Mouse (Mus musculus): Measurements from ENCODE around the gene Dab1. TPM values are rescaled to one million over a fixed set of nuclear protein-coding genes. Genes with fewer than 3 reads are reported as not detected.

Gene Dab1
- total and polyA plus RNA-seq, 2 experiments from 2014 or later: 47.9 to 109 TPM

DNA sequence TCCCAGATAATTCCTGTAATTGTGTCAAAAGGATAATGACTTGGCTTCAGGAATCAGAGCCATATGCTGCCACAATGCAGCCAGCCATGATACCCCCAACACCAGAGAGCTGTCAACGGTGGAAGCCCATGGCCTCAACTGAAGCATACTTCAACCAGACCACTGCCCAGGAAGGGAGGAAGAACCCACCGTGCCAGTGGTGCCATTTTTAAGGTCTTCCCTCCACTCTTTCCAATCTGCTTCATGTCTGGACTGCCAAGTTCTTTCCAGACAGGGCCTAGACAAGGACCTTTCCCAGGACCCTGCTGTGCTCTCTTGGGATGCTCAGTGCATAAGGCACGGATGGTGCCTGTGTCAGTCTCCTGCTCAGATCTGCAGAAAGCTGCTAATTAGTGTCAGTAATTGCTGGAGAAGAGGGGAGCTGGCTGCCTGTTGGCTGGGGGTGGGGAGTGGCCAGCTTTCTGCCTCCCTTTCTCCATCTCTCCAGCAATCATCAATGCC, 303.3 kb downstream of the Dab1 start:
- peak; percentile 77 for DNase-seq (ENCODE audit: low spot score)
- TF ChIP-seq CTCF (IDR thresholded peaks at IDR 0.05): no peak
- Histone ChIP-seq H3K36me3 (ENCODE audit: insufficient read depth, low read length) (no peaks in the 10 kb centered on the region), H3K4me3 (ENCODE audit: low read depth, low read length) (no peak overlapping the region), H3K27ac (ENCODE audit: low read depth, low read length) (no peak overlapping the region), H3K4me2 (ENCODE audit: low read depth, low read length, poor library complexity, severe bottlenecking) (no peak overlapping the region), H3K9ac (replicated peaks; ENCODE audit: low read length, poor library complexity, severe bottlenecking) (no peak overlapping the region), H3K4me1 (ENCODE audit: insufficient read depth, low read length) (no peaks in the 10 kb centered on the region), H3K27me3 (ENCODE audit: insufficient read depth, low read length) (no peaks in the 10 kb centered on the region), H3K9me3 (ENCODE audit: low read length) (no peaks in the 10 kb centered on the region)
- WGBS: 54% methylated on average over 3 of the region's 3 CpGs
- ATAC-seq (ENCODE audit: low FRiP score): no peak

DNA sequence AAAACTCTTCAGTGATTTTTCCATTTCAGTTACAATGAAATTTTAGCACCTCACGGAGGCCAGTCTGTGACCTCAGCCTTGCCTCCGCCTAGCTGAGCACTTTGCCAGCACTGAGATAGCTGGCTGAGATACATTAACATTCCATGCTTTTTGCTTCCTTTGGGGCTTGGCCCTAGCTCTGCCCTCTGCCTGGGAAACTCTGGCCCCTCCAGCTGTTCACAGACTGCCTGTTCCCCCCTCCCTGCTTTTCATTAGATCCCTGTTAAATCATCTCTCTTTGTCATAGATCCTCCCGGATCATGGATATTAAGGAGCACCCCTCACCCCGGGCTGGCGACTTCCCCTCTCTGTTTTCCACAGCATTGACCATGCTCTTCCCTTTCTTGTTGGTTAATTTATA, 307.5 kb downstream of the Dab1 start:
- Histone ChIP-seq H3K9ac (replicated peaks; ENCODE audit: low read length, poor library complexity, severe bottlenecking) (no peak overlapping the region), H3K4me2 (ENCODE audit: low read depth, low read length, poor library complexity, severe bottlenecking) (no peak overlapping the region), H3K4me3 (ENCODE audit: low read depth, low read length) (no peak overlapping the region), H3K9me3 (ENCODE audit: low read length) (no peaks in the 10 kb centered on the region), H3K36me3 (ENCODE audit: insufficient read depth, low read length) (no peaks in the 10 kb centered on the region), H3K27me3 (ENCODE audit: insufficient read depth, low read length) (no peaks in the 10 kb centered on the region), H3K4me1 (ENCODE audit: insufficient read depth, low read length) (no peaks in the 10 kb centered on the region), H3K27ac (ENCODE audit: low read depth, low read length) (no peak overlapping the region)
- ATAC-seq (ENCODE audit: low FRiP score) (no peak), DNase-seq (ENCODE audit: low spot score) (no peak)
- 54% methylated on average over 5 of the region's 5 CpGs for WGBS
- TF ChIP-seq CTCF (IDR thresholded peaks at IDR 0.05): no peak

DNA sequence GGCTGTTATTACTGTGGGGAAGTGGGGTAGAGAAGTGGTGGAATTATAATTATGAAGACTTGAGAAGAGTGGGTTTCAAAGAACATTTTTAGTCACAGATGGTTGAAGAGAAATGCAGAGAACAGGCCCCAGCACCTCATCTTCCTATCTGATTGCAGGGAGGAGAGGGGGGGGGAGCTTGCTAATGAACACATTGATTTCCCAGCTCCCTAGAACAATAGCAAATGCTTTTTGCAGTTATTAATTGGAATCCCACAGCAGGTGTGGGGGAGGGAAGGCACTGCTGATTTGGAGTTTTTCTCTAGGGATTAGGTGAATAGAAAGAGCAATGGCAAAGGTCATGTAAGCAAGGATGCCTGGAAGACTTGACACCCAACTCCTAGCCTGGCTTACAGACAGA, 310.5 kb downstream of the Dab1 start:
- H3K27ac ChIP-seq (ENCODE audit: low read depth, low read length): no peak overlapping the region
- H3K36me3 ChIP-seq (ENCODE audit: insufficient read depth, low read length): no peaks in the 10 kb centered on the region
- no peaks in the 10 kb centered on the region for H3K27me3 ChIP-seq (ENCODE audit: insufficient read depth, low read length)
- DNase-seq (ENCODE audit: low spot score) (no peak), ATAC-seq (ENCODE audit: low FRiP score) (no peak)
- TF ChIP-seq CTCF (IDR thresholded peaks at IDR 0.05): no peak
- no peak overlapping the region for H3K4me2 ChIP-seq (ENCODE audit: low read depth, low read length, poor library complexity, severe bottlenecking)
- no peak overlapping the region for H3K9ac ChIP-seq (replicated peaks; ENCODE audit: low read length, poor library complexity, severe bottlenecking)
- H3K9me3 ChIP-seq (ENCODE audit: low read length): no peaks in the 10 kb centered on the region
- no peak overlapping the region for H3K4me3 ChIP-seq (ENCODE audit: low read depth, low read length)
- H3K4me1 ChIP-seq (ENCODE audit: insufficient read depth, low read length): no peaks in the 10 kb centered on the region

DNA sequence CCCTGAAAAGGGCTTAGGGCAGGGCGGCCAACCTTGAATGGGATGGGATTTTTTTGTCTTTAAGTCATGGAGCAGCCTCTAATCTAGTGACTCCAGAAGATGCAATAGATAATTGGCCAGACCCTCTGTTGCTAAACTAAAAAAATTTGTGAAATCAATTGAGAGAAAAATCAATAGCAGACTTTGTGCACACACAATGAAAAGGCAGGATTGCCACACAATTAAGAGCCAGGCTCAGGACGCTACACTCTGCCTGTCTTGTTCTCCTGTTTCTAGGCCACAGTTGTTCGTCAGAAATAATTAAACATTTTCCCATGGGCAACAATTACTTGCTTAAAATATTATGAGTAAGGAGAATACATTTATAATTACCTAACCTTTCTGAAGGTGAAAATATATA, 315.2 kb downstream of the Dab1 start:
- Histone ChIP-seq H3K9me3 (ENCODE audit: low read length) (no peaks in the 10 kb centered on the region), H3K4me2 (ENCODE audit: low read depth, low read length, poor library complexity, severe bottlenecking) (no peak overlapping the region), H3K27ac (ENCODE audit: low read depth, low read length) (no peak overlapping the region), H3K4me3 (ENCODE audit: low read depth, low read length) (no peak overlapping the region), H3K36me3 (ENCODE audit: insufficient read depth, low read length) (no peaks in the 10 kb centered on the region), H3K9ac (replicated peaks; ENCODE audit: low read length, poor library complexity, severe bottlenecking) (no peak overlapping the region), H3K4me1 (ENCODE audit: insufficient read depth, low read length) (no peaks in the 10 kb centered on the region), H3K27me3 (ENCODE audit: insufficient read depth, low read length) (no peaks in the 10 kb centered on the region)
- no peak for TF ChIP-seq CTCF (IDR thresholded peaks at IDR 0.05)
- DNase-seq (ENCODE audit: low spot score) (peak; percentile 27), ATAC-seq (ENCODE audit: low FRiP score) (no peak)
- WGBS: 53% methylated on average over 3 of the region's 3 CpGs

DNA sequence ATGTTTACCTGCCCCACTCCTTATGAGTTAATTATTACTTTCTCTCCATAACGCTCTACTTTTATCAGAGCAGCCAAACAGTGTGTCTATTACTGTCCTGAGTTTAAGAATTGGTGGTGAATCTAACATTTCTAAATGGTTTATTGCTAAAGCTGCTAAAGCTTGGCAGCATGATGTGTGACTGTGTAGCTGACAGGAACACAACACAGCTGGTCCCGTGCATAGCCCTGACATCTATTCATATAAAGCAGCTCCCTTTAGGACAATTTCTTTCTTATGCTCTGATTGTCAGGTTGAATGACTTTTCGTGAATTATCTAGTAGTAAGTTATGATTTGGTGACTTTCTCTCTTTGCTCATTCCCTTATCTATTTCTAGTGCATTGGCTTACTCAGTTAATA, 329.1 kb downstream of the Dab1 start:
- ATAC-seq (ENCODE audit: low FRiP score) (no peak), DNase-seq (ENCODE audit: low spot score) (no peak)
- no peaks in the 10 kb centered on the region for H3K36me3 ChIP-seq (ENCODE audit: insufficient read depth, low read length)
- H3K9me3 ChIP-seq (ENCODE audit: low read length): no peaks in the 10 kb centered on the region
- H3K9ac ChIP-seq (replicated peaks; ENCODE audit: low read length, poor library complexity, severe bottlenecking): no peak overlapping the region
- H3K4me1 ChIP-seq (ENCODE audit: insufficient read depth, low read length): peaks cover 4% of the 10 kb centered on the region; the same call in 1 of the 2 replicates
- no peak overlapping the region for H3K4me2 ChIP-seq (ENCODE audit: low read depth, low read length, poor library complexity, severe bottlenecking)
- H3K27me3 ChIP-seq (ENCODE audit: insufficient read depth, low read length): no peaks in the 10 kb centered on the region
- no peak for TF ChIP-seq CTCF (IDR thresholded peaks at IDR 0.05)
- no peak overlapping the region for H3K27ac ChIP-seq (ENCODE audit: low read depth, low read length)
- no peak overlapping the region for H3K4me3 ChIP-seq (ENCODE audit: low read depth, low read length)
- 70% methylated on average over 3 of the region's 3 CpGs for WGBS

DNA sequence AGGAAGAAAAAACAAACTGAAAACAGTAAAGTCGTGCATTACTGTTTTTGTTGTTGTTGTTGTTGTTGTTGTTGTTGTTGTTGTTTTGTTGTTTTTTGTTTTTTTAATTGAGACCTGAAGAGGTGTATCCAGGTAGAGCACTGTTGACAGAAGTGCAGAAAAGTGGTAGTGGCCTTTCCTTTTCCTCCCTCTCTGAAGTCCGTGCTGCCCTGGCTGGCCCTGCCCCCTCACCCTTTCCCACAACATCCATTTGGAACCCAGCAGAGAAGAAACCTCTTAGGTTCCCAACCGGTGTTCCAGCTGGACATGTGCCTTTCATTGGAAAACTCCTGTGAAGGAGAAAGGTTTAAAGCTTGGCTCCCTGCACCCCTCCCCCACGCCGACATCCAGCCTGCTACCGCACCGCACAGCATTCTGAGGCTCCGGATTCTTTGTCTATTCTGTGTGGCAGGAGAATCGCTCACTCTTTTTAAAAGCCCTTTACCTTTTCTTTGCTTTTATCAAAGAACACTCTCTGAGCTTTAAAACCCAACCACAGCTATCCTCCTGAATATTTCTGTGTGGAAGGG, 334.6 kb downstream of the Dab1 start:
- Histone ChIP-seq H3K27ac (ENCODE audit: low read depth, low read length) (peak overlapping the region; percentile 38; the same call in 1 of the 2 replicates), H3K4me3 (ENCODE audit: low read depth, low read length) (no peak overlapping the region), H3K9me3 (ENCODE audit: low read length) (no peaks in the 10 kb centered on the region), H3K27me3 (ENCODE audit: insufficient read depth, low read length) (no peaks in the 10 kb centered on the region), H3K9ac (replicated peaks; ENCODE audit: low read length, poor library complexity, severe bottlenecking) (0 out of 2 replicates have a peak overlapping the region, but pooled peaks have one; percentile 33), H3K4me1 (ENCODE audit: insufficient read depth, low read length) (no peaks in the 10 kb centered on the region), H3K4me2 (ENCODE audit: low read depth, low read length, poor library complexity, severe bottlenecking) (peak overlapping the region; percentile 29), H3K36me3 (ENCODE audit: insufficient read depth, low read length) (no peaks in the 10 kb centered on the region)
- no peak for ATAC-seq (ENCODE audit: low FRiP score)
- TF ChIP-seq CTCF (IDR thresholded peaks at IDR 0.05): no peak
- DNase-seq (ENCODE audit: low spot score): no peak
- 15% methylated on average over 9 of the region's 9 CpGs for WGBS
